Mouse (Mus musculus) heart, adult 2 months (tissue): ENCODE measurements at regions not wholly inside any gene's neighbourhood (a gene's known extent, or its start where the extent isn't known, plus 50 kb on each side); places are given as distances from the start of the nearest gene placed in this dataset.

ENCODE experiments used
- DNase-seq, 2 experiments: peaks; one replicate each; pipeline ENCODE4 v3.0.0; 2021
- H3K27ac ChIP-seq: fragments of 200-600 bp; 2 replicates; pipeline ENCODE4 v1.8.1; 2022
- H3K27me3 ChIP-seq: fragments of 200-500 bp; 2 replicates; pipeline ENCODE4 v1.6.1; 2012; ENCODE audit warnings: mild to moderate bottlenecking, low read length, inconsistent platforms, mixed read lengths; ENCODE audit not compliant: control insufficient read depth, insufficient read depth
- H3K36me3 ChIP-seq: fragments of 200-500 bp; 2 replicates; pipeline ENCODE4 v1.6.1; 2012; ENCODE audit warnings: low read length, inconsistent platforms; ENCODE audit not compliant: control insufficient read depth, insufficient read depth
- H3K4me1 ChIP-seq: fragments of 200-500 bp; 2 replicates; pipeline ENCODE4 v1.6.1; 2011; ENCODE audit warnings: low read length; ENCODE audit not compliant: control insufficient read depth, insufficient read depth
- H3K4me3 ChIP-seq: fragments of 200-600 bp; 2 replicates; pipeline ENCODE4 v1.8.1; 2022
- H3K79me2 ChIP-seq: fragments of 200-500 bp; replicated peaks from 2 replicates; pipeline ENCODE4 v1.6.1; 2012; ENCODE audit warnings: mild to moderate bottlenecking, inconsistent platforms, low read length, moderate library complexity, mixed read lengths; ENCODE audit not compliant: control insufficient read depth, insufficient read depth
- H3K9ac ChIP-seq: fragments of 200-500 bp; 2 replicates; pipeline ENCODE4 v1.6.1; 2012; ENCODE audit warnings: low read depth, mild to moderate bottlenecking, control low read depth, inconsistent platforms, low read length, mixed read lengths
- CTCF ChIP-seq: fragments of 200-600 bp; IDR thresholded peaks from 2 replicates; pipeline ENCODE4 v1.8.1; 2022; ENCODE audit warnings: antibody characterized with exemption, mild to moderate bottlenecking, moderate library complexity
- EP300 ChIP-seq: fragments of 200-500 bp; IDR thresholded peaks from 2 replicates; pipeline ENCODE4 v1.6.1; 2011; ENCODE audit warnings: low read depth, low read length, control low read depth; ENCODE audit not compliant: insufficient read depth
- POLR2A ChIP-seq: fragments of 200-500 bp; IDR thresholded peaks from 2 replicates; pipeline ENCODE4 v1.6.1; 2011; ENCODE audit warnings: mild to moderate bottlenecking, low read depth, low read length, control low read depth; ENCODE audit not compliant: insufficient read depth
- WGBS: fragments of 180-500 bp; shearing (Covaris S2); methylation state at CpG from one replicate; pipeline ENCODE4 v1.1.7; 2018; 5-methylcytosine and 5-hydroxymethylcytosine counted together
- intact Hi-C: fragments of 180-260 bp; cut with DNase I; formaldehyde crosslinking; loops from one replicate; pipeline ENCODE4 v1.15.1; 2025

- Histone ChIP-seq H3K36me3 (no peaks in the 10 kb centered on the region), H3K4me1 (no peaks in the 10 kb centered on the region; the same call in 1 of the 2 replicates), H3K79me2 (no peaks in the 10 kb centered on the region), H3K27me3 (no peaks in the 10 kb centered on the region), H3K27ac (no peak overlapping the region), H3K9ac (no peak overlapping the region), H3K4me3 (no peak overlapping the region)
- no peak for TF ChIP-seq POLR2A
- TF ChIP-seq EP300: no peak
- TF ChIP-seq CTCF: no peak
- 47% methylated on average over 4 of the region's 4 CpGs for WGBS
- intact Hi-C loops: loop anchor here (10.0 kb wide), 1 partner anchor 751 kb away; no protein-coding TSS in a partner anchor
- no peak for DNase-seq
Observed at GRCm38 (mm10) chr8:128166097-128166496, 192.3 kb upstream of the Nrp1 start.

GRCm38 (mm10) chr8:128168819-128169218, 189.6 kb upstream of the Nrp1 start:
- 90% methylated on average over 3 of the region's 3 CpGs for WGBS
- TF ChIP-seq POLR2A (no peak), EP300 (no peak), CTCF (no peak)

GRCm38 (mm10) chr8:128171116-128171515, 187.3 kb upstream of the Nrp1 start:
- WGBS: 9% methylated on average over 1 of the region's 1 CpGs
- Histone ChIP-seq H3K4me3 (no peak overlapping the region), H3K27ac (no peak overlapping the region), H3K9ac (no peak overlapping the region), H3K36me3 (no peaks in the 10 kb centered on the region), H3K4me1 (no peaks in the 10 kb centered on the region), H3K79me2 (no peaks in the 10 kb centered on the region), H3K27me3 (no peaks in the 10 kb centered on the region)
- peak in 1 of 2 experiments; percentile 10 for DNase-seq
- intact Hi-C loops: no loop called here
- TF ChIP-seq POLR2A: no peak
- no peak for TF ChIP-seq EP300
- no peak for TF ChIP-seq CTCF

More at GRCm38 (mm10) chr8:128168819-128169218, 189.6 kb upstream of the Nrp1 start:
- intact Hi-C loops: loop anchor here (10.0 kb wide), 1 partner anchor 754 kb away; no protein-coding TSS in a partner anchor
- Histone ChIP-seq H3K4me3 (no peak overlapping the region), H3K9ac (no peak overlapping the region), H3K4me1 (no peaks in the 10 kb centered on the region; the same call in 1 of the 2 replicates), H3K27ac (no peak overlapping the region), H3K36me3 (no peaks in the 10 kb centered on the region), H3K79me2 (no peaks in the 10 kb centered on the region), H3K27me3 (no peaks in the 10 kb centered on the region)
- no peak for DNase-seq

GRCm38 (mm10) chr8:128180214-128180613, 178.2 kb upstream of the Nrp1 start:
- Histone ChIP-seq H3K4me1 (no peaks in the 10 kb centered on the region), H3K79me2 (no peaks in the 10 kb centered on the region), H3K27ac (no peak overlapping the region), H3K9ac (no peak overlapping the region), H3K27me3 (no peaks in the 10 kb centered on the region), H3K36me3 (no peaks in the 10 kb centered on the region), H3K4me3 (no peak overlapping the region)
- DNase-seq: no peak
- WGBS: 91% methylated on average over 5 of the region's 5 CpGs
- intact Hi-C loops: no loop called here
- no peak for TF ChIP-seq EP300
- TF ChIP-seq CTCF: no peak
- TF ChIP-seq POLR2A: no peak

GRCm38 (mm10) chr8:128183081-128183480, 175.3 kb upstream of the Nrp1 start:
- H3K27ac ChIP-seq: no peak overlapping the region
- H3K27me3 ChIP-seq: no peaks in the 10 kb centered on the region
- H3K4me1 ChIP-seq: no peaks in the 10 kb centered on the region; the same call in 1 of the 2 replicates
- 96% methylated on average over 4 of the region's 4 CpGs for WGBS
- DNase-seq: no peak
- no peak overlapping the region for H3K4me3 ChIP-seq
- H3K79me2 ChIP-seq: no peaks in the 10 kb centered on the region
- intact Hi-C loops: no loop called here
- TF ChIP-seq EP300 (no peak), POLR2A (no peak), CTCF (no peak)
- H3K9ac ChIP-seq: no peak overlapping the region
- H3K36me3 ChIP-seq: no peaks in the 10 kb centered on the region

GRCm38 (mm10) chr8:128188321-128188720, 170.1 kb upstream of the Nrp1 start:
- intact Hi-C loops: no loop called here
- Histone ChIP-seq H3K79me2 (no peaks in the 10 kb centered on the region), H3K27ac (no peak overlapping the region), H3K4me1 (no peaks in the 10 kb centered on the region; the same call in 1 of the 2 replicates), H3K27me3 (no peaks in the 10 kb centered on the region), H3K36me3 (no peaks in the 10 kb centered on the region), H3K9ac (no peak overlapping the region), H3K4me3 (no peak overlapping the region)
- no peak for TF ChIP-seq CTCF
- no peak for TF ChIP-seq POLR2A
- no peak for TF ChIP-seq EP300
- WGBS: 73% methylated on average over 6 of the region's 6 CpGs
- DNase-seq: no peak
